8 mouse cellular contexts compared by ENCODE assay signal in genomic region chr13:112987532-112987943, GRCm38 (mm10). TPM values are rescaled to one million over a fixed set of nuclear protein-coding genes. Genes with fewer than 3 reads are reported as not detected.
DNase-seq lines count a peak whose midpoint lies in the region; ATAC-seq and TF ChIP-seq lines count a peak whose summit lies in the region.

Gene Ccno, plus strand, starts transcription at chr13:112987802.

- TF ChIP-seq CTCF in testis, adult 2 months (IDR thresholded peaks at IDR 0.05; ENCODE audit: control insufficient read depth, insufficient read depth, insufficient replicate concordance, low read depth, low read length): no peak

- no peaks in the 10 kb centered on the region for H3K9me3 ChIP-seq in forebrain, embryonic 14.5 days (replicated peaks; ENCODE audit: control insufficient read depth, low read length)
- no peaks in the 10 kb centered on the region for H3K9me3 ChIP-seq in liver, embryonic 16.5 days (replicated peaks; ENCODE audit: control insufficient read depth, low read length)
- H3K9me3 ChIP-seq in neural tube, embryonic 14.5 days (ENCODE audit: control insufficient read depth, low read length): no peaks in the 10 kb centered on the region

- H3K4me3 ChIP-seq in forebrain, embryonic 14.5 days (ENCODE audit: low read depth, low read length): peak within 1 kb of the TSS; percentile 49
- H3K4me3 ChIP-seq in liver, embryonic 16.5 days (ENCODE audit: low read depth, low read length): peak within 1 kb of the TSS; percentile 59
- H3K4me3 ChIP-seq in neural tube, embryonic 14.5 days (ENCODE audit: low read depth, low read length): peak within 1 kb of the TSS; percentile 50
- peak within 1 kb of the TSS; percentile 68 for H3K4me3 ChIP-seq in testis, adult 2 months (ENCODE audit: control insufficient read depth, low read depth, low read length)

- no peaks in the 10 kb centered on the region for H3K36me3 ChIP-seq in forebrain, embryonic 14.5 days (ENCODE audit: control insufficient read depth, insufficient read depth, low read length)
- H3K36me3 ChIP-seq in liver, embryonic 16.5 days (ENCODE audit: control insufficient read depth, insufficient read depth): no peaks in the 10 kb centered on the region
- no peaks in the 10 kb centered on the region for H3K36me3 ChIP-seq in neural tube, embryonic 14.5 days (ENCODE audit: control insufficient read depth, insufficient read depth, low read length)
- no peaks in the 10 kb centered on the region for H3K36me3 ChIP-seq in testis, adult 2 months (ENCODE audit: control insufficient read depth, insufficient read depth, low read length)

- peak within 1 kb of the TSS; percentile 64 for H3K9ac ChIP-seq in forebrain, embryonic 14.5 days (ENCODE audit: low read length)
- H3K9ac ChIP-seq in liver, embryonic 16.5 days (ENCODE audit: low read depth, low read length): peak within 1 kb of the TSS; percentile 41; the same call in 1 of the 2 replicates
- H3K9ac ChIP-seq in neural tube, embryonic 14.5 days (replicated peaks; ENCODE audit: low read depth, low read length): 0 out of 2 replicates have a peak within 1 kb of the TSS, but pooled peaks have one; percentile 25

- no peak within 1 kb of the TSS for H3K27ac ChIP-seq in forebrain, embryonic 14.5 days (ENCODE audit: low read depth, low read length)
- no peak within 1 kb of the TSS for H3K27ac ChIP-seq in liver, embryonic 16.5 days (ENCODE audit: low read length)
- no peak within 1 kb of the TSS for H3K27ac ChIP-seq in neural tube, embryonic 14.5 days (ENCODE audit: low read depth, low read length)
- H3K27ac ChIP-seq in testis, adult 2 months (ENCODE audit: control insufficient read depth, insufficient read depth, low read depth, low read length): no peak within 1 kb of the TSS

- H3K4me1 ChIP-seq in forebrain, embryonic 14.5 days (ENCODE audit: control insufficient read depth, insufficient read depth, low read length): peaks cover 21% of the 10 kb centered on the region
- peaks cover 3% of the 10 kb centered on the region for H3K4me1 ChIP-seq in liver, embryonic 16.5 days (ENCODE audit: control insufficient read depth, low read depth, low read length)
- H3K4me1 ChIP-seq in neural tube, embryonic 14.5 days (ENCODE audit: control insufficient read depth, insufficient read depth, low read length): peaks cover 13% of the 10 kb centered on the region
- peaks cover 33% of the 10 kb centered on the region for H3K4me1 ChIP-seq in testis, adult 2 months (ENCODE audit: control insufficient read depth, insufficient read depth, low read length)

- peaks cover 64% of the 10 kb centered on the region for H3K27me3 ChIP-seq in forebrain, embryonic 14.5 days (replicated peaks; ENCODE audit: control insufficient read depth, insufficient read depth, low read length)
- peaks cover 74% of the 10 kb centered on the region for H3K27me3 ChIP-seq in liver, embryonic 16.5 days (ENCODE audit: control insufficient read depth, insufficient read depth, low read depth, low read length)
- H3K27me3 ChIP-seq in neural tube, embryonic 14.5 days (ENCODE audit: control insufficient read depth, insufficient read depth, low read length): peaks cover 44% of the 10 kb centered on the region
- H3K27me3 ChIP-seq in testis, adult 2 months (ENCODE audit: control insufficient read depth, insufficient read depth, low read length): no peaks in the 10 kb centered on the region; the same call in 1 of the 2 replicates

- TF ChIP-seq POLR2A in testis, adult 2 months (IDR thresholded peaks at IDR 0.05; ENCODE audit: control insufficient read depth, low read depth, low read length): peak; percentile 75

- intact Hi-C loops in heart, postnatal 10 days (cut with DNase I): loop anchor here (2.0 kb wide), 1 partner anchor 47 kb away; the partner anchor contains the start of gene Cdc20b

- peak; percentile 97 for ATAC-seq in forebrain, embryonic 14.5 days
- peak; percentile 96 for ATAC-seq in liver, embryonic 16.5 days (ENCODE audit: low read depth)
- peak; percentile 95 for ATAC-seq in neural tube, embryonic 14.5 days (ENCODE audit: low read depth)

- peak; percentile 94 for DNase-seq in ES-CJ7 (ENCODE audit: low read depth, low spot score)
- peak; percentile 62 for DNase-seq in cerebellum, adult 11 months
- DNase-seq in forebrain, embryonic 14.5 days (ENCODE audit: low spot score): peak; percentile 95
- DNase-seq in heart, postnatal 10 days: peak; percentile 92 to 94
- DNase-seq in large intestine, adult 2 months (ENCODE audit: low read depth, low spot score): peak; percentile 54

- peak within 1 kb of the TSS; percentile 98 for H3K4me2 ChIP-seq in forebrain, embryonic 14.5 days (ENCODE audit: low read length)
- peak within 1 kb of the TSS; percentile 81 for H3K4me2 ChIP-seq in liver, embryonic 16.5 days (ENCODE audit: low read depth, low read length)
- peak within 1 kb of the TSS; percentile 96 for H3K4me2 ChIP-seq in neural tube, embryonic 14.5 days (ENCODE audit: low read depth, low read length)

- 0% methylated on average over 40 of the region's 47 CpGs for WGBS in forebrain, embryonic 14.5 days
- WGBS in large intestine, adult 2 months: under 1% methylated on average over 47 of the region's 47 CpGs
- under 1% methylated on average over 47 of the region's 47 CpGs for WGBS in liver, embryonic 16.5 days (ENCODE audit: insufficient replicate concordance)
- WGBS in neural tube, embryonic 14.5 days: under 1% methylated on average over 38 of the region's 47 CpGs

RNA-seq across cellular contexts. Expression of gene Ccno, which starts in this region (rescaled TPM):
- 1.5 and 2.2 TPM in 2 replicates for polyA plus RNA-seq in forebrain, embryonic 14.5 days (2014; fragmentation: Nextera tagmentation; extraction: Ambion mirVana)
- under 1 TPM; 0.14 to 0.37 TPM for total RNA-seq in heart, postnatal 10 days (2021)
- 0.22 and 0.37 TPM in 2 replicates for polyA plus RNA-seq in large intestine, adult 2 months (2012; rRNA removed)
- 0.19 and 0.34 TPM in 2 replicates for polyA plus RNA-seq in liver, embryonic 16.5 days (2015; fragmentation: Nextera tagmentation; extraction: Ambion mirVana)
- 0.21 TPM in 1 of 2 replicates, not detected in the other for polyA plus RNA-seq in neural tube, embryonic 14.5 days (2014; fragmentation: Nextera tagmentation; extraction: Ambion mirVana)
- polyA plus RNA-seq in testis, adult 2 months (2012; rRNA removed): 6.2 and 7.8 TPM in 2 replicates

Comparison
In these comparisons a context has a peak if more than half of its experiments do, and no peak if none do; other contexts are left out.
1. Peak in DNase-seq in heart, postnatal 10 days; RNA of the gene not detected or under 1 TPM.
2. Peak in DNase-seq in large intestine, adult 2 months; RNA of the gene not detected or under 1 TPM.
3. Peak in ATAC-seq, H3K4me3 ChIP-seq, H3K9ac ChIP-seq and H3K4me2 ChIP-seq in liver, embryonic 16.5 days; RNA of the gene not detected or under 1 TPM.
4. Peak in ATAC-seq, H3K4me3 ChIP-seq, H3K9ac ChIP-seq and H3K4me2 ChIP-seq in neural tube, embryonic 14.5 days; RNA of the gene not detected or under 1 TPM.